Mouse (Mus musculus): ENCODE measurements around the gene Cd47. TPM values are rescaled to one million over a fixed set of nuclear protein-coding genes. Genes with fewer than 3 reads are reported as not detected.

The Cd47 gene
- polyA plus RNA-seq, 1 experiment from 2014 or later: 95.1 TPM

GRCm38 (mm10) chr16:49954909-49955308 lies 154.6 kb downstream of the Cd47 start:
- 91% methylated on average over 10 of the region's 10 CpGs for WGBS
- Histone ChIP-seq H3K27me3 (no peaks in the 10 kb centered on the region), H3K4me3 (no peak overlapping the region), H3K4me2 (replicated peaks) (no peak overlapping the region), H3K9ac (no peak overlapping the region), H3K36me3 (no peaks in the 10 kb centered on the region), H3K27ac (no peak overlapping the region), H3K4me1 (peaks cover 4% of the 10 kb centered on the region; the same call in 1 of the 2 replicates), H3K9me3 (replicated peaks) (0 out of 2 replicates have a peak, but pooled peaks cover 3% of the 10 kb centered on the region)
- ATAC-seq (ENCODE audit: low FRiP score): no peak

DNA sequence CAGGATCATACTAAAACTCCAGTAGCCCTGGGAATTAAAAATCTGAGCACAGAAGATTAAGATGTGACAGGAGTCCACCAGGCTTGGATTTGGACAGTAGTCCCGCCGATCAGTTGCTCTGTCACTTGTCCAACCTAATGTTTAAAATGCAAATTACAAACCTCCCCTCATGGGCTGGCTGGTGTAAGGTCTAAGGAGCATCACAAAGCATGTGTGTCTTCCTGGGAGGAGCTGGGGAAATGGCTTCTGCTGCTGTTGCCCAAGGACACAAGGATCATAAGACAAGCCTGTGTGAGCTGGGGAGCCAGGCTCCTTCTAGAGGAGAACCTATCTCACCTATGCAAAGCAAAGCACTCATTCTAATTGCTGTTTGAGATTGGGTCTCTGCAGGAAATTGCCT lies 155.0 kb downstream of the Cd47 start:
- ATAC-seq (ENCODE audit: low FRiP score): no peak
- H3K4me3 ChIP-seq: no peak overlapping the region

GRCm38 (mm10) chr16:49955952-49956351 lies 155.6 kb downstream of the Cd47 start:
- ATAC-seq (ENCODE audit: low FRiP score): no peak
- Histone ChIP-seq H3K9ac (no peak overlapping the region), H3K27me3 (no peaks in the 10 kb centered on the region), H3K27ac (no peak overlapping the region), H3K4me3 (no peak overlapping the region), H3K36me3 (no peaks in the 10 kb centered on the region), H3K4me1 (peaks cover 4% of the 10 kb centered on the region; the same call in 1 of the 2 replicates), H3K9me3 (replicated peaks) (no peaks in the 10 kb centered on the region), H3K4me2 (replicated peaks) (no peak overlapping the region)
- 77% methylated on average over 2 of the region's 2 CpGs for WGBS

More for the DNA sequence above, 155.0 kb downstream of the Cd47 start:
- Histone ChIP-seq H3K36me3 (no peaks in the 10 kb centered on the region), H3K4me1 (peaks cover 4% of the 10 kb centered on the region; the same call in 1 of the 2 replicates), H3K27ac (no peak overlapping the region), H3K4me2 (replicated peaks) (no peak overlapping the region), H3K27me3 (no peaks in the 10 kb centered on the region), H3K9ac (no peak overlapping the region), H3K9me3 (replicated peaks) (0 out of 2 replicates have a peak, but pooled peaks cover 3% of the 10 kb centered on the region)
- WGBS: 85% methylated on average over 2 of the region's 2 CpGs

- ATAC-seq (ENCODE audit: low FRiP score): no peak
- H3K4me3 ChIP-seq: no peak overlapping the region
These were observed 156.4 kb downstream of the Cd47 start for GRCm38 (mm10) chr16:49956531-49957302.

DNA sequence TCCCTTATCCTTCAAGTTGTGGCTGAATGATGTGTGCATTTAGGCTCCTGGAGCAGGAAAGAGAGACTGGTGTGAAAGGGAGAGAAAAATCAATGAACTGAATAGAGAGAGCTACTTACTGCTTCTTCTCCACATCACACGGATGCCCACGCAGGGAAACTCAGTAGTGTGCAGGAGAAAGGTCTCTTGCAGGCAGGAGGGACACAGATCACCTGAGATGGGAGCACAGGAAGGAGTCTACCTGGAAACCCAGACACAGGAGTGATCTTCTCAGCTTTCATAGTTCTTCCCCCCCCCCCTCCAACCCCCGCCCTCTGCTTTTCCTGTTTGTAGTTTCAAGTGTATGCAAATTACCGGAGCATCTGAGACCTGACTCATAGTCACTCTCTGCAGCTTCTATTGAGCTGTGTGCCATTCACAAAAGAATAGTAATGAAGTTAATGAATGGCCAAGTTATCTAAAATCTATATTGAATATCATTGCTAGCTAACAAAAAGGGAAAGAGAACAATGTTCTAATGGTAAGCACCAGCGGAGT lies 158.6 kb downstream of the Cd47 start:
- ATAC-seq (ENCODE audit: low FRiP score): no peak
- H3K27ac ChIP-seq: no peak overlapping the region

More at GRCm38 (mm10) chr16:49956531-49957302, 156.4 kb downstream of the Cd47 start:
- no peaks in the 10 kb centered on the region for H3K9me3 ChIP-seq (replicated peaks)
- no peak overlapping the region for H3K4me2 ChIP-seq (replicated peaks)
- H3K9ac ChIP-seq: no peak overlapping the region
- 86% methylated on average over 7 of the region's 7 CpGs for WGBS
- H3K4me1 ChIP-seq: peaks cover 4% of the 10 kb centered on the region; the same call in 1 of the 2 replicates
- H3K36me3 ChIP-seq: no peaks in the 10 kb centered on the region
- no peak overlapping the region for H3K27ac ChIP-seq
- no peaks in the 10 kb centered on the region for H3K27me3 ChIP-seq

GRCm38 (mm10) chr16:49962305-49962704 lies 162.0 kb downstream of the Cd47 start:
- no peaks in the 10 kb centered on the region for H3K36me3 ChIP-seq
- no peak overlapping the region for H3K4me3 ChIP-seq
- ATAC-seq (ENCODE audit: low FRiP score): no peak
- H3K9me3 ChIP-seq (replicated peaks): no peaks in the 10 kb centered on the region
- no peak overlapping the region for H3K4me2 ChIP-seq (replicated peaks)
- H3K4me1 ChIP-seq: peaks cover 10% of the 10 kb centered on the region; the same call in 1 of the 2 replicates
- no peak overlapping the region for H3K9ac ChIP-seq
- H3K27me3 ChIP-seq: no peaks in the 10 kb centered on the region
- H3K27ac ChIP-seq: no peak overlapping the region
- WGBS: 87% methylated on average over 3 of the region's 3 CpGs

More for the DNA sequence above, 158.6 kb downstream of the Cd47 start:
- no peak overlapping the region for H3K4me2 ChIP-seq (replicated peaks)
- no peaks in the 10 kb centered on the region for H3K4me1 ChIP-seq
- H3K36me3 ChIP-seq: no peaks in the 10 kb centered on the region
- H3K4me3 ChIP-seq: no peak overlapping the region
- no peaks in the 10 kb centered on the region for H3K9me3 ChIP-seq (replicated peaks)
- H3K27me3 ChIP-seq: no peaks in the 10 kb centered on the region
- H3K9ac ChIP-seq: no peak overlapping the region
- WGBS: 77% methylated on average over 5 of the region's 5 CpGs

DNA sequence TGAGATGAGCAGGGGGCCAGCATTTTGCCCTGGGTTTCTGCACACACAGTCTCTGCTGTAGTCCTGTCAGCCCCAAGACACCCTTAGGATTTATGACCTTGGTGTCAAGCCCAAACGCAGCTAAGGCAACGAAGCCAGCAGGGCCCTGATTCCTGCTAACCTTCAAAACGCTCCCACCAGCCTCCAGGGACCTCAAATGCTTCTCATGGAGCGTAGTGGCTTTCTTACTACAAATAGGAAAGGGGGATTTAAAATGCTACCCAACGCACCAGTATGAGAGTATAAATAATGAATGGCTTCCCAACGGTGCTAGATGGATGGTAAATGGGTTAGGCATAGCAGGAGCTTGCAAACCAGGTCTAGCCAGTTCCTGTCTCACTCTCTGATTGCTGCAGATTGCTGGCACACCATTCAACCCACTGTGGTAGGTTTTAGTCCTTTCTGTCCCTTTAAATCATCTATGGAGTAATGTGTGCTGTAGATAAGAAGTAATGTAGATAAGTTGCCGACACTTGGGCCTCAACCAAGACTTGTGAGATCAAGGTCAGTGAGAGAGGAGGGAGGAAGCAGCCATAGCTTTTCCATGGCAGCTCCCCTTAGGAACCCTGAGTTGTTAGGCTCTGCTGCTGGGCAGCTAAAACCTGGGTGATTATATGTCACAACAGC lies 164.1 kb downstream of the Cd47 start:
- ATAC-seq (ENCODE audit: low FRiP score): no peak
- H3K27ac ChIP-seq: no peak overlapping the region
- no peak overlapping the region for H3K9ac ChIP-seq
- no peaks in the 10 kb centered on the region for H3K27me3 ChIP-seq
- H3K4me2 ChIP-seq (replicated peaks): no peak overlapping the region
- H3K4me3 ChIP-seq: no peak overlapping the region
- H3K36me3 ChIP-seq: no peaks in the 10 kb centered on the region
- WGBS: 54% methylated on average over 7 of the region's 7 CpGs
- H3K9me3 ChIP-seq (replicated peaks): no peaks in the 10 kb centered on the region
- peaks cover 10% of the 10 kb centered on the region; the same call in 1 of the 2 replicates for H3K4me1 ChIP-seq

Other genes with a start within 250 kb of the Cd47 start
- 41.5 and 46.5 TPM in 2 replicates for gene Ift57, start 101.3 kb upstream of the Cd47 start, polyA plus RNA-seq (2016; fragmentation: Nextera tagmentation; extraction: Ambion mirVana)

Data from hindbrain, embryonic 12.5 days (tissue).